Mouse (Mus musculus) embryonic stem cell, embryonic (primary cell): Measurements from ENCODE around the gene Inppl1.

ENCODE experiments used
- CTCF ChIA-PET, 4 experiments: fragments of 300-600 bp in 2 of 4; fragments of 350-600 bp in 2 of 4; sonication (Branson Sonifier 250); formaldehyde crosslinking; loops; one replicate each; lab custom pipeline; 2022; ENCODE audit warnings: inconsistent platforms in 2 of 4; lab: Charles Lee
- POLR2A ChIA-PET, 4 experiments: fragments of 300-600 bp in 2 of 4; fragments of 350-600 bp in 2 of 4; sonication (Branson Sonifier 250); formaldehyde crosslinking; loops; one replicate each; lab custom pipeline; 2022; ENCODE audit warnings: antibody characterized with exemption in 4 of 4, inconsistent platforms in 1 of 4; lab: Charles Lee

Gene Inppl1

GRCm38 (mm10) chr7:101837606-101838471 lies at the start of gene Inppl1:
TSS of gene Inppl1 (minus strand) at chr7:101838229.
- ChIA-PET POLR2A (interaction anchor here (0.6 to 7.2 kb wide), 43 partner anchors 10 to 481 kb away, joined by 3 to 102 read pairs (median 5); partner anchors contain the start of genes Phox2a (in 3 of the 4), Anapc15 (in 2 of the 4), Clpb (in 2 of the 4) and Folr1 (in 2 of the 4)), CTCF (interaction anchor here in 3 of 4 experiments (0.5 to 2.9 kb wide), 13 partner anchors 11 to 440 kb away, joined by 3 to 13 read pairs (median 6); partner anchors contain the start of gene Clpb (in 1 of the 3))

GRCm38 (mm10) chr7:101886274-101886673 lies 48.2 kb upstream of the Inppl1 start:
- ChIA-PET CTCF (interaction anchor here (0.6 to 1.4 kb wide), 6 partner anchors 9 to 1023 kb away, joined by 3 to 5 read pairs (median 3); partner anchors contain the start of gene Relt (in 1 of the 4)), POLR2A (interaction anchor here (0.6 to 12.7 kb wide), 22 partner anchors 10 to 217 kb away, joined by 3 to 130 read pairs (median 4); partner anchors contain the start of genes Folr1 (in 2 of the 4), Anapc15 (in 1 of the 4), Inppl1 (in 1 of the 4) and Lamtor1 (in 1 of the 4))

- CTCF ChIA-PET: no interaction called here
- POLR2A ChIA-PET: interaction anchor here in 1 of 4 experiments (0.6 to 12.7 kb wide), 4 partner anchors 11 to 385 kb away, joined by 4 to 130 read pairs (median 6); partner anchors contain the start of gene Folr1
Measured at GRCm38 (mm10) chr7:101884160-101884559, 46.1 kb upstream of the Inppl1 start.

- ChIA-PET POLR2A (interaction anchor here in 3 of 4 experiments (0.7 to 12.7 kb wide), 10 partner anchors 12 to 942 kb away, joined by 3 to 130 read pairs (median 3); partner anchors contain the start of genes Folr1 (in 2 of the 3) and Anapc15 (in 1 of the 3)), CTCF (interaction anchor here in 2 of 4 experiments (0.6 to 1.2 kb wide), 2 partner anchors 32 to 238 kb away, joined by 3 read pairs; no protein-coding TSS in a partner anchor)
Measured at GRCm38 (mm10) chr7:101882413-101883154, 44.6 kb upstream of the Inppl1 start.

- ChIA-PET POLR2A (interaction anchor here in 3 of 4 experiments (0.6 to 12.7 kb wide), 6 partner anchors 11 to 655 kb away, joined by 3 to 130 read pairs (median 4); partner anchors contain the start of genes Clpb (in 1 of the 3) and Folr1 (in 1 of the 3)), CTCF (no interaction called here)
Measured at GRCm38 (mm10) chr7:101880855-101881254, 42.8 kb upstream of the Inppl1 start.

GRCm38 (mm10) chr7:101875978-101876377 lies 37.9 kb upstream of the Inppl1 start:
- ChIA-PET POLR2A (interaction anchor here in 2 of 4 experiments (0.6 to 12.7 kb wide), 9 partner anchors 6 to 56 kb away, joined by 3 to 130 read pairs (median 4); partner anchors contain the start of genes Inppl1 (in 2 of the 2), Anapc15 (in 1 of the 2) and Folr1 (in 1 of the 2)), CTCF (no interaction called here)

- POLR2A ChIA-PET: interaction anchor here in 3 of 4 experiments (0.7 to 14.3 kb wide), 20 partner anchors 8 to 209 kb away, joined by 3 to 186 read pairs (median 6); partner anchors contain the start of genes Inppl1 (in 2 of the 3), Anapc15 (in 1 of the 3), Phox2a (in 1 of the 3) and Xntrpc (in 1 of the 3)
- CTCF ChIA-PET: interaction anchor here in 1 of 4 experiments (0.6 to 0.9 kb wide), 2 partner anchors 38 to 387 kb away, joined by 3 read pairs; no protein-coding TSS in a partner anchor
Measured at GRCm38 (mm10) chr7:101871296-101871695, 33.3 kb upstream of the Inppl1 start.

- CTCF ChIA-PET: interaction anchor here in 2 of 4 experiments (0.6 to 0.9 kb wide), 3 partner anchors 12 to 388 kb away, joined by 3 to 6 read pairs (median 3); no protein-coding TSS in a partner anchor
- POLR2A ChIA-PET: interaction anchor here in 3 of 4 experiments (0.5 to 14.3 kb wide), 22 partner anchors 10 to 208 kb away, joined by 3 to 186 read pairs (median 4); partner anchors contain the start of genes Inppl1 (in 2 of the 3), Clpb (in 1 of the 3), Phox2a (in 1 of the 3) and Xntrpc (in 1 of the 3)
Measured at GRCm38 (mm10) chr7:101870629-101871028, 32.6 kb upstream of the Inppl1 start, which contains the start of gene Folr1. TSS of gene Folr1 (minus strand) at chr7:101870788.

GRCm38 (mm10) chr7:101869163-101869500 lies 31.1 kb upstream of the Inppl1 start:
- ChIA-PET POLR2A (interaction anchor here (0.7 to 14.3 kb wide), 43 partner anchors 10 to 545 kb away, joined by 3 to 186 read pairs (median 5); partner anchors contain the start of genes Lamtor1 (in 3 of the 4), Clpb (in 2 of the 4), Inppl1 (in 2 of the 4) and Folr2 (in 1 of the 4)), CTCF (interaction anchor here in 2 of 4 experiments (0.9 to 1.5 kb wide), 5 partner anchors 10 to 43 kb away, joined by 3 to 6 read pairs (median 3); no protein-coding TSS in a partner anchor)

- CTCF ChIA-PET: interaction anchor here in 3 of 4 experiments (0.6 to 1.5 kb wide), 6 partner anchors 9 to 44 kb away, joined by 3 to 6 read pairs (median 3); no protein-coding TSS in a partner anchor
Measured at GRCm38 (mm10) chr7:101868241-101869162, 30.5 kb upstream of the Inppl1 start.

GRCm38 (mm10) chr7:101867482-101867881 lies 29.5 kb upstream of the Inppl1 start:
- CTCF ChIA-PET: interaction anchor here in 3 of 4 experiments (0.6 to 1.2 kb wide), 4 partner anchors 17 to 201 kb away, joined by 3 read pairs; no protein-coding TSS in a partner anchor
- POLR2A ChIA-PET: interaction anchor here (0.7 to 14.3 kb wide), 48 partner anchors 8 to 435 kb away, joined by 3 to 186 read pairs (median 4); partner anchors contain the start of genes Inppl1 (in 3 of the 4), Lamtor1 (in 3 of the 4), Clpb (in 2 of the 4) and Folr2 (in 1 of the 4)

More at GRCm38 (mm10) chr7:101868241-101869162, 30.5 kb upstream of the Inppl1 start:
- POLR2A ChIA-PET: interaction anchor here (0.5 to 14.3 kb wide), 59 partner anchors 9 to 544 kb away, joined by 3 to 186 read pairs (median 5); partner anchors contain the start of genes Lamtor1 (in 3 of the 4), Clpb (in 2 of the 4), Inppl1 (in 2 of the 4) and Folr2 (in 1 of the 4)

- POLR2A ChIA-PET: interaction anchor here (0.5 to 14.3 kb wide), 47 partner anchors 7 to 344 kb away, joined by 3 to 186 read pairs (median 5); partner anchors contain the start of genes Inppl1 (in 3 of the 4), Lamtor1 (in 3 of the 4), Clpb (in 2 of the 4) and Folr2 (in 1 of the 4)
- CTCF ChIA-PET: interaction anchor here in 3 of 4 experiments (0.6 to 1.2 kb wide), 6 partner anchors 30 to 1004 kb away, joined by 3 to 8 read pairs (median 3); partner anchors contain the start of gene Relt (in 1 of the 3)
Measured at GRCm38 (mm10) chr7:101866491-101867265, 28.6 kb upstream of the Inppl1 start.

GRCm38 (mm10) chr7:101863415-101863814 lies 25.4 kb upstream of the Inppl1 start, which contains the start of gene Anapc15:
TSS of gene Anapc15 (plus strand) at chr7:101863715.
- ChIA-PET POLR2A (interaction anchor here (0.5 to 14.3 kb wide), 29 partner anchors 8 to 201 kb away, joined by 3 to 186 read pairs (median 4); partner anchors contain the start of genes Clpb (in 2 of the 4) and Inppl1 (in 2 of the 4)), CTCF (interaction anchor here in 1 of 4 experiments (0.5 to 1.8 kb wide), 3 partner anchors 32 to 200 kb away, joined by 3 to 4 read pairs (median 3); partner anchors contain the start of gene Clpb)

- ChIA-PET POLR2A (interaction anchor here (0.6 to 14.3 kb wide), 12 partner anchors 9 to 62 kb away, joined by 3 to 186 read pairs (median 6); partner anchors contain the start of genes Inppl1 (in 2 of the 4), Lamtor1 (in 1 of the 4) and Tomt (in 1 of the 4)), CTCF (interaction anchor here in 2 of 4 experiments (1.0 to 1.8 kb wide), 6 partner anchors 12 to 199 kb away, joined by 4 to 5 read pairs (median 4); partner anchors contain the start of gene Clpb (in 1 of the 2))
Measured at GRCm38 (mm10) chr7:101862291-101862690, 24.3 kb upstream of the Inppl1 start.
